Mouse (Mus musculus) embryonic facial prominence, embryonic 15.5 days (tissue): ENCODE results near the gene Pank4. TPM values are rescaled to one million over a fixed set of nuclear protein-coding genes. Genes with fewer than 3 reads are reported as not detected.

Experiments
- ATAC-seq: fragments of 200-750 bp; cut with Nextera tagmentation; 2 replicates; pipeline ENCODE4 v1.8.0; 2017; ENCODE audit warnings: low read depth, moderate TSS enrichment; ENCODE audit not compliant: insufficient number of reproducible peaks, low FRiP score, low TSS enrichment
- H3K27ac ChIP-seq: fragments of 300-500 bp; sonication (generic); replicated peaks from 2 replicates; pipeline ENCODE4 v1.5.1; 2015; ENCODE audit warnings: mild to moderate bottlenecking, inconsistent platforms
- H3K27me3 ChIP-seq: fragments of 300-500 bp; sonication (generic); 2 replicates; pipeline ENCODE4 v1.6.1; 2015; ENCODE audit warnings: inconsistent platforms
- H3K36me3 ChIP-seq: fragments of 300-500 bp; sonication (generic); 2 replicates; pipeline ENCODE4 v1.6.1; 2015; ENCODE audit warnings: mild to moderate bottlenecking, inconsistent platforms
- H3K4me1 ChIP-seq: fragments of 300-500 bp; sonication (generic); 2 replicates; pipeline ENCODE4 v1.6.1; 2015; ENCODE audit warnings: inconsistent platforms
- H3K4me2 ChIP-seq: fragments of 300-500 bp; sonication (generic); replicated peaks from 2 replicates; pipeline ENCODE4 v1.6.1; 2015; ENCODE audit warnings: mild to moderate bottlenecking, inconsistent platforms
- H3K4me3 ChIP-seq: fragments of 300-500 bp; sonication (generic); replicated peaks from 2 replicates; pipeline ENCODE4 v1.5.1; 2015; ENCODE audit warnings: mild to moderate bottlenecking, inconsistent platforms
- H3K9ac ChIP-seq: fragments of 300-500 bp; sonication (generic); 2 replicates; pipeline ENCODE4 v1.6.1; 2015; ENCODE audit warnings: inconsistent platforms
- H3K9me3 ChIP-seq: fragments of 300-500 bp; sonication (generic); replicated peaks from 2 replicates; pipeline ENCODE4 v1.6.1; 2016; ENCODE audit warnings: inconsistent platforms
- WGBS: fragments of 180-500 bp; shearing (Covaris S2); methylation state at CpG from one replicate; pipeline ENCODE4 v1.1.7; 2015; 5-methylcytosine and 5-hydroxymethylcytosine counted together
- polyA plus RNA-seq: library from polyadenylated mRNA; unstranded; fragments of >200 nt; fragmentation: Nextera tagmentation; extraction: Ambion mirVana; gene quantifications from 2 replicates; pipeline ENCODE4 v1.2.1, GENCODE M21; 2015

Gene Pank4
- polyA plus RNA-seq, 1 experiment from 2014 or later = 43.6 TPM

DNA sequence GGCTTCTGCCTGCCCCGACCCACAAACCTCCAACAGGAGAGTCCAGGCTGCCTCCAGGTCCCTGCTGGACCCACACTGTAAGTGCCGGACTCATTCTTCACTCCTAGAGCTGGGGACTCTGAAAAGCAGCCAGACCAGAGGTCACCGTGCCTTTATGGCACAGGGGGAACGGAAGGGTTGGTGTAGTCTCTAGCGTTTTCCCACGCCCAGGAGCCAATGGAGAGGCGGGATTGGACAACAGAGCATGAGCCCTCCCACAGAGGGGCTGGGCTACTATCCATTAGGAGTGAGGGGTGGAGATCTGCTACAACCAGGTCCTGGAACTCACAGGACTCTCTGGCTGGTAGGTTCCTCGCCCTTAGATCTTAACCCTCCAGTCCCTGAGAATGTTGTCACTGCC is 17.6 kb upstream of the Pank4 start:
- no peaks in the 10 kb centered on the region for H3K36me3 ChIP-seq
- H3K27me3 ChIP-seq = peaks cover 28% of the 10 kb centered on the region
- WGBS = 3% methylated on average over 8 of the region's 8 CpGs
- no peak overlapping the region for H3K27ac ChIP-seq
- H3K9me3 ChIP-seq = no peaks in the 10 kb centered on the region
- ATAC-seq = peak; percentile 85
- H3K4me1 ChIP-seq = peaks cover 26% of the 10 kb centered on the region
- H3K4me3 ChIP-seq = peak overlapping the region; percentile 30
- no peak overlapping the region for H3K9ac ChIP-seq
- peak overlapping the region; percentile 55 for H3K4me2 ChIP-seq

DNA sequence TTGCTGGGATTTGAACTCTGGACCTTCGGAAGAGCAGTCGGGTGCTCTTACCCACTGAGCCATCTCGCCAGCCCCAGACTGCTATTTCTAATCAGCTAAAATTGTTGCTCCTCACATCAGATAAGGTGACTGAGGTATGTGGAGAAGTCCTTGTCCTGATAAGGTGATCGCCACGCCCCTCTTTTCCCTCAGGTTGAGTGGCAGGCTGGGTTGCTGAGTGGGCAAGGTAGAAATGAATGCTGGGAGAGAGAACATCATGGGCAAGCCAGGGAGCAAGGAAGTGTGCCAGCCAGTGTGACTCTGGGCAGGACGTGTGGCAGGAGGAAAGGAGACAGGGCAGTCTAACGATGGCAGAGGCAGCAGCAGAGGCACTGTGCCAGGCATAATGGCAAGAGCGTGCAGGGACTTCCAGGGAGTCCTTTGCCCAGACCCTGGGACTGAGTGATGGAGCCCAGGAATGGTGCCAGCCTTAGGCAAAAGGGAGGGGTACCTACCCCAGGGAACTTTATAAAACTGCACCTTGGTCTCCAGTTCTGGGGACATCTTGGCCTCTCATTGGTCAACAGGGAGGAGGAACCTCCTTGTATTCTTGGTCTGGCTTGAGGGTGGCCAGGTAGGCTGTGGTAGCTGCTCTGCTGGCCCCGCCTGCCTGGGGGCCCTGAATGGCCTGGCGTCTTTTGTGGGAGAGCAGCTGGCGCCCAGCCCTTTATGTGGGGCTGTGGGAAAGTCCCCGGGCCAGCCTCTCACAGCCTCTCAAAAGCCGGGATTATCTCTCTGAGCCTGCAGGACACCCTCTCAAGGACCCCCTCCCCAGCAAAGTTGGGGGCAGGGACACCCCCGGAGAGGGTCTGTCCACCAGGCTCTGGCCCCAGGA is 15.6 kb upstream of the Pank4 start:
- Histone ChIP-seq H3K4me3 (no peak overlapping the region), H3K27me3 (peaks cover 48% of the 10 kb centered on the region), H3K4me2 (no peak overlapping the region), H3K4me1 (peaks cover 34% of the 10 kb centered on the region), H3K9ac (no peak overlapping the region), H3K36me3 (no peaks in the 10 kb centered on the region), H3K9me3 (no peaks in the 10 kb centered on the region), H3K27ac (no peak overlapping the region)
- WGBS = 42% methylated on average over 14 of the region's 14 CpGs
- no peak for ATAC-seq

DNA sequence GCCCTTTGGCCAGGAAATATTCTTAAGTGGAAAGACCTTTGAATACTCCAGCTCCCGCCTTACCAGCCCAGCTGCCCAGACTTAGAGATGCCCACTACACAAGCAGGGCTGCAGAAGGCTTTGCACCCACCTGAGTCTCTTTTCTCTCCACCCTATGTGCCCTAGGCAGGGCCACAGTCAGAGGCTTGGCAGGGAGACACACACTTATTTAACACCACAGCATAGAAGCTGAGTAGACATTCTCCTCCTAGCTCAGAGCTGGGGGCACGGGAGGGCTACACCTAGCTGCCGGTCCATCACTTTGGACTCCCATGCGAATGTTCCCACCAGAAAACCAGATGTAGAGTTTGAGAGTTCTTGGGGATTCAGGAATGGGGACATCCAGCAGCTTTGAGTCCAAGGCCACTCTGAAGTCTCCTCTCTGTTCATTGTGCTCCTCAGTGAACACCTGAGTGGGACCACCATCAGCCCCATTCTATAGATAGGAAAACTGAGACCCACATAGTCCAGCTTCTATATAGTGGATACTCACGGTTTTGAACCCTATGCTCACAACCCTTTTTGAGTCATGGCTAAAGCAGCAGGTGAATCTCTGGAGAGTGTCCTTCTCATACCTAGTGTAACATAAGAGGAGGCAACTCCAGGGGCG is 14.9 kb upstream of the Pank4 start:
- WGBS = 60% methylated on average over 6 of the region's 6 CpGs
- Histone ChIP-seq H3K4me3 (no peak overlapping the region), H3K9ac (no peak overlapping the region), H3K4me1 (peaks cover 38% of the 10 kb centered on the region), H3K9me3 (no peaks in the 10 kb centered on the region), H3K4me2 (peak overlapping the region; percentile 33), H3K27me3 (peaks cover 55% of the 10 kb centered on the region), H3K36me3 (no peaks in the 10 kb centered on the region), H3K27ac (no peak overlapping the region)
- ATAC-seq = no peak

DNA sequence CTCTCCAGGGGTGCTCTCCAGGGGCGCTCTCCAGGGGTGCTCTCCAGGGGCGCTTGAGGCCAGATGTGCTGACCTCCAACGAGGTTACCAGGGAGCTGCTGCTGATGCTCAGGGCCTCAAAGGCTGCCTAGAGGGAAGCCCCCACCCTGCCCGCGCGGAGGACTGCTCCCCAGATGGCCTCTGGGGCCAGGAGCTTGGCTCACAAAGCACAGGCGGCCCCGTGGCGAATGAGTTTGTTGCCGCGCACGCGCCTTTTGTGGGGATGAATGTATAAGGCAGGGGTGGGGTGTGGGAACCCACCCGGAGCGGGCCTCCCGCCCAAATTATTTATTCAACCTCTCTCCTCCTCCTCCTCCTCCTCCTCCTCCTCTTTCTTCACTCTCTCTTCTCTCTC is 14.3 kb upstream of the Pank4 start:
- ATAC-seq = no peak
- peak overlapping the region; percentile 33 for H3K4me2 ChIP-seq
- H3K36me3 ChIP-seq = no peaks in the 10 kb centered on the region
- H3K4me3 ChIP-seq = no peak overlapping the region
- no peak overlapping the region for H3K9ac ChIP-seq
- no peak overlapping the region for H3K27ac ChIP-seq
- H3K27me3 ChIP-seq = peaks cover 60% of the 10 kb centered on the region
- H3K4me1 ChIP-seq = peaks cover 38% of the 10 kb centered on the region
- H3K9me3 ChIP-seq = no peaks in the 10 kb centered on the region
- WGBS = 8% methylated on average over 16 of the region's 16 CpGs

DNA sequence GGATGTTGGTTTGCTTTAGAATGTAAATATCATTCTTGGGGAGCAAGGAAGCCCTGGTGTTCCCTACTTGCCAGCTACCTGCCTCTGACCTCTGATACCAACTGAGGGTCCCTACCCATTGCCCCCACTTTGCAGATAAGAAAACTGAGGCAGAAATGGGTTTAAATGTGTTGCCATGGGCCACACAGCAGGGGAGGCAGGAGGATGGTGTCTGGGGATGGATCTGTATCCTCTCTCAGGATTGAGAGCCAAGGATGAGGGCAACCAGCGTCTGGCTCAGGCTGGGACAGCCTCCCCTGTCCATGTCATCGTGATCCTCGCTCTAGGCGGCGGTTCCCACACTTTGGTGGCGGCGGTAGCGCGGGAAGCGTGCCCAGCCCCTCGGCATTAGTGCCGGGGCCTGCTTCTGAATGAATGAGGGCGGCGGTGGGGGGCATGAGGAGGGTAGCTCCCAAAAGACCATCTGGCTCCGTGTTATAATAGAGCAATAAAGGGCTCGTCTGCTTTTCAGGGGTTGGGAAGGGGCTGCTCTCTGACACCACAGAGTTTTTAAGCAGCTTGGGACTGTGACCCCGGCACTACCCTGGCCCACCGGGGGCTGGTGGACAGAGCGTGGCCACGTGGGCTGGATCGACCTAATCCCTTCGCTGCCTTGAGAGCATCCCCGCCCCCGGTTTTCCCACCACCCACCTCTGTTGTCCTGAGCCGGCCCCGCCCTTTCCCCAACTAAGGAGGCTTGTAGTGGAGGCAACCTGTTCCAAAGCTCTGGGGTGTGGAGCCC is 11.3 kb upstream of the Pank4 start:
- Histone ChIP-seq H3K27me3 (peaks cover 81% of the 10 kb centered on the region), H3K4me2 (no peak overlapping the region), H3K4me3 (no peak overlapping the region), H3K4me1 (peaks cover 34% of the 10 kb centered on the region), H3K27ac (no peak overlapping the region), H3K36me3 (no peaks in the 10 kb centered on the region), H3K9me3 (no peaks in the 10 kb centered on the region), H3K9ac (no peak overlapping the region)
- WGBS = 2% methylated on average over 26 of the region's 26 CpGs
- no peak for ATAC-seq

DNA sequence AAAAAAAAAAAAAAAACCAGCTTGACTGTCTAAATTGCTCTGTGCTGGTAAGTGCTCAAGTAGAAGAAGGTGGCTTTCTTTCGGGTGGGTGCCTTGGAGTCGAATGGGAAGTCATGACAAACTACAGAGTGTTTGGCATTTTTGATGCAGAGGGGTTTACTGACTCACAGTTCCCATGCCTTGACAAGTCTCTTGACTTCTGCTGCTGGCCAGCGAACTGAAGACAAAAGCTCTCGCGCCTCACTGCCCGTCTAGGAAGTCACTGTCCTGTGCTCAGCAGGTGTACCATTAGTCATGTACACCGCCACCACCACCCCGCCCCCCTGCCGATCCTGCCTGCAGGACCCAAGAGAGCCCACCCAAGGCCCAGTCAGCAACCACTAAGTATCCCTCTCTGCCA is 7.3 kb upstream of the Pank4 start:
- 45% methylated on average over 9 of the region's 9 CpGs for WGBS
- Histone ChIP-seq H3K9ac (no peak overlapping the region), H3K4me1 (peaks cover 45% of the 10 kb centered on the region), H3K9me3 (no peaks in the 10 kb centered on the region), H3K36me3 (no peaks in the 10 kb centered on the region), H3K4me2 (no peak overlapping the region), H3K27ac (no peak overlapping the region), H3K4me3 (no peak overlapping the region), H3K27me3 (peaks cover 89% of the 10 kb centered on the region)
- no peak for ATAC-seq

DNA sequence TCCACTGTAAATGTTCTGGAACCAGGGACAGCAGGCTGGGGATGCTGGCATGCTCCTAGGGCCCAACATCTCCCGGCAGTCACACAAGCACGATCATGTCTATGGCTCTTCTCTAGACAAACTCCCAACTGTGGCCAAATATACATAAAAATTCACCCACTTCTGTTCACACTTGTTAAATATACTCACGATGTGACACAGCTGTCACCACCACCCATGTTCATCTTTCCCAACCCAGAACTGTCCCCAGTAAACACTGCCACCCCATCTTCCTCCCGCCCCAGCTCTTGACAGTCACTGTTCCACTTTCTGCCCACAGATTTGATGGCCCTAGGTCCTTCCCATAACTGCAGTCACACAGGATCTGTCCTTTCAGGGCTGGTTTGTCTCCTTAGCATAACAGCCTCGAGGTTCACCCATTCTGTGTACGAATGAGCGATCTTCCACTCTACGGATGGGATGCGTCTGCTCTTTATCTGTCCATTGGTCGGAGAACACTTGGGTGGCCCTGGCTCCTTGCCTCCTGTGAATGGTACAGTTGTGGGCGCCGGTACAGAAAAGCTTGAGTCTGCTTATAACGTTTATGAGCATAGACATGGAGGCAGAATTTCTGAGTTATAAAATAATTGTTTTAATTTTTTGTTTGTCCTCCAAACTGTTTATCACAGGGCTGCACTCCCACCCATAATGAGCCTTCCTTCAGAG is 6.5 kb upstream of the Pank4 start:
- H3K4me1 ChIP-seq = peaks cover 50% of the 10 kb centered on the region
- WGBS = 52% methylated on average over 13 of the region's 13 CpGs
- no peak overlapping the region for H3K9ac ChIP-seq
- H3K27me3 ChIP-seq = peaks cover 89% of the 10 kb centered on the region
- H3K36me3 ChIP-seq = no peaks in the 10 kb centered on the region
- no peak overlapping the region for H3K4me3 ChIP-seq
- ATAC-seq = no peak
- H3K27ac ChIP-seq = no peak overlapping the region
- no peak overlapping the region for H3K4me2 ChIP-seq
- H3K9me3 ChIP-seq = no peaks in the 10 kb centered on the region

DNA sequence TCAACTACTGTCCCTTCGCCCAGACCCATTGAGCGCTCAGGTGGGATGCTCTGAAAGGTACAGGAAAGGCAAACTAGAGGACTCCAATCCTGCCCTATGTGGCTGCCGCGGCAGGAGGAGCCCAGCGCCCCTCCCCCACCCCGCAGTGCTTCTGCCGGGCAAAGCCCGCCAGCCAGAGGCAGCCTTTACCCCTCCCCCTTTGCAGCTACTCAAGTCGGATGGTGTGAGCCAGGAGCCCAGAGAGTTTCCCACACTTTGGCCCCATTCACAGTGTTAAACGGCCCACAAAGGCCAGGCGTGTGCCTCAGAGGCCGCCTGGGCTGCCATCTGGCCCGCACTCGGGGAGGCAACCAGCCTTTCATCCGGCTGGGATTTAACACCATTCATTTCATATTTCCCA is 5.8 kb upstream of the Pank4 start:
- Histone ChIP-seq H3K9me3 (no peaks in the 10 kb centered on the region), H3K4me1 (peaks cover 51% of the 10 kb centered on the region), H3K27me3 (peaks cover 89% of the 10 kb centered on the region), H3K9ac (no peak overlapping the region), H3K4me2 (peak overlapping the region; percentile 29), H3K36me3 (no peaks in the 10 kb centered on the region), H3K4me3 (peak overlapping the region; percentile 0; the same call in 1 of the 2 replicates), H3K27ac (no peak overlapping the region)
- 2% methylated on average over 15 of the region's 15 CpGs for WGBS
- ATAC-seq = no peak

DNA sequence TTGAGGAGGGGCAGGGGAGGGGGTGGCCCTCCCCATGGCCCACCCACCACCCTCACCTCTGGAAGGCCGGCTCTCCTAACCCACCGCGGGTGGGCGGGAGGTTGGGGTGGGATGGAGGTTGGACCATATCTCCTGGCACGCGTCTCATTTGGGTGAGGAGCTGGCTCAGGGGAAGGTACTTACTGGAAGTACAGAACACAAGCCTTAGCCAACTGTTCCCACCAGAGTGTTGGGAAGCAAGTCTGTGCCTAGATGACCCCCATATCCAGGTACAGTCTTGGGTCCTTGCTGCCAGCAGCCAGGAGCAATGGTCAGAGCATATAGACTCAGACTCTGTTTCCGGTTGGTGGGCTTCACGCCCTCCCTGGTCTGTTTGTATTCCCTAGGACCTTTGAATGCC is 5.3 kb upstream of the Pank4 start:
- 17% methylated on average over 8 of the region's 8 CpGs for WGBS
- Histone ChIP-seq H3K9me3 (no peaks in the 10 kb centered on the region), H3K4me3 (no peak overlapping the region), H3K27me3 (peaks cover 85% of the 10 kb centered on the region), H3K4me2 (0 out of 2 replicates have a peak overlapping the region, but pooled peaks have one; percentile 29), H3K9ac (no peak overlapping the region), H3K4me1 (peaks cover 51% of the 10 kb centered on the region), H3K36me3 (no peaks in the 10 kb centered on the region), H3K27ac (no peak overlapping the region)
- ATAC-seq = no peak

DNA sequence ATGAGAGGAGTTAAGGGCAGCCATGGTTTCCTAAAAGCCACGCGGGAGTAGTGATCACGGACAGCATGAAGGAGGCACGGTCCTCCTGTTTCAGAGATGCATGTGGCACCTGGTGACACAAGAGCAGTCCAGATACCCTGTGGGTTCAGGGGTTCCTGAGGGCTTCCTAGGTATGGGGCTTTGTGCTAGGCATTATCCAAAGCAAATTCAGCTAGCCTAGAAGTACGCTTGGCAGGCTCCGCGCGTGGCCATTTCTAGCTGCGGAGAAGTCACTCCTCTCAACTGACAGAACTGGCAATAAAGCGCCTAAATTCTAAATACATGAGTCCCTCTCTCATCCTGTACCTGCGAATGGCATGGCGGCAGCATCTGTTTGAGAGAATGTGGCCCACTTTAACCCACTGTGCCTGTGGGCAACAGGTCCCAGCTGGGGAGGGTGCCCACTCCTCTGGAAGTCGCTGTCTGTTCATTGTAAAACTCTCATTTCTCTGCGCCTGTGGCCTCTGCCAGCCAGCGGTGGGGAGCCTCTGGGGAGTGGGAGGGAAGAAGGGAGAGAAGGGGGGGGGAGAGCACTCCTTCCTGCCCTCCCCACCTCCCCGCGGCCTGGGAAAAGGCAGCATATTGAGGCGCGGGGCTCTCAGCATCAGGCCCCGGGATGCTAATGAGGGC is 3.8 kb upstream of the Pank4 start:
- WGBS = 23% methylated on average over 20 of the region's 20 CpGs
- no peak for ATAC-seq
- Histone ChIP-seq H3K36me3 (no peaks in the 10 kb centered on the region), H3K9ac (no peak overlapping the region), H3K4me3 (peak overlapping the region; percentile 45), H3K4me1 (peaks cover 55% of the 10 kb centered on the region), H3K27me3 (peaks cover 70% of the 10 kb centered on the region), H3K27ac (no peak overlapping the region), H3K4me2 (peak overlapping the region; percentile 83), H3K9me3 (no peaks in the 10 kb centered on the region)
